Mouse (Mus musculus) layer of hippocampus, adult 8-10 months (tissue): ENCODE results near the gene Naa16. TPM values are rescaled to one million over a fixed set of nuclear protein-coding genes. Genes with fewer than 3 reads are reported as not detected.
"Not testable (repeated sequence)": the region's sequence is repeated elsewhere in the genome, so short reads cannot be mapped to it uniquely, and the experiment has no call there.

Experiments
- DNase-seq, 2 experiments: peaks; one replicate each; pipeline ENCODE4 v3.0.0; 2022; ENCODE audit warnings: low spot score in 2 of 2
- total RNA-seq, 4 experiments: library from RNA; stranded (reverse); gene quantifications; 2 replicates each; pipeline ENCODE4 v1.2.4; 2022

The Naa16 gene
- total RNA-seq, result 10 to 100 TPM; 14.6 to 17.0 (median 16.3) TPM

- DNase-seq, result peak; percentile 86 to 94
Measured at GRCm38 (mm10) chr14:79390265-79390926, at the start of gene Naa16. TSS of gene Naa16 (minus strand) at chr14:79390778.

GRCm38 (mm10) chr14:79434068-79434467 is 43.5 kb upstream of the Naa16 start:
- DNase-seq, result no peak

GRCm38 (mm10) chr14:79426730-79427365 is 36.3 kb upstream of the Naa16 start:
- not testable (repeated sequence) for DNase-seq

- peak; percentile 90 for DNase-seq
Measured at GRCm38 (mm10) chr14:79425979-79426729, 35.6 kb upstream of the Naa16 start, which contains the start of gene Kbtbd7. TSS of gene Kbtbd7 (plus strand) at chr14:79426511.

GRCm38 (mm10) chr14:79420083-79420685 is 29.6 kb upstream of the Naa16 start:
- DNase-seq, result no peak

- DNase-seq, result no peak
Measured at GRCm38 (mm10) chr14:79413121-79413520, 22.5 kb upstream of the Naa16 start.

DNA sequence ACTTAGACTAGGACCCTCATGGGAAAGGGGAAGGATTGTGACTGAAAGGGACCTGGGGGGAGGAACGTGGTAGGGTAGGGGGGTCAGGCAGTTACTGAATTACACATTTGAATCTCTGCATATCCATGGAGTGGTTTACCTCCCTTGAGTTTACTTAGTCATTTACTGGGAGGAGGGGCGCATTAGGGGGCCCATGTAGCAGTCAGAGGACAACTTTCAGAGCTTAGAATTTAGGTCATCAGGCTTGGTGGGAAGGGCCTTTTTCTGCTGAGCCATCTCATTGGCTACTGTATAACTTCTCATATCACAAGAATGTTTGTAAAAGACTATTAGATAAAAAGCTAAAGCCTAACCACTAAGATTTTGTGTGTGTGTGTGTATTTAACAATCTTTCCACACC is 20.1 kb upstream of the Naa16 start:
- DNase-seq, result no peak

- no peak for DNase-seq
Measured at GRCm38 (mm10) chr14:79409278-79409830, 18.8 kb upstream of the Naa16 start.

GRCm38 (mm10) chr14:79407641-79408040 is 17.1 kb upstream of the Naa16 start:
- no peak for DNase-seq

GRCm38 (mm10) chr14:79397321-79398122 is 6.9 kb upstream of the Naa16 start, which contains the start of gene Mtrf1:
TSS of gene Mtrf1 (plus strand) at chr14:79397772.
- peak; percentile 61 to 71 for DNase-seq

DNA sequence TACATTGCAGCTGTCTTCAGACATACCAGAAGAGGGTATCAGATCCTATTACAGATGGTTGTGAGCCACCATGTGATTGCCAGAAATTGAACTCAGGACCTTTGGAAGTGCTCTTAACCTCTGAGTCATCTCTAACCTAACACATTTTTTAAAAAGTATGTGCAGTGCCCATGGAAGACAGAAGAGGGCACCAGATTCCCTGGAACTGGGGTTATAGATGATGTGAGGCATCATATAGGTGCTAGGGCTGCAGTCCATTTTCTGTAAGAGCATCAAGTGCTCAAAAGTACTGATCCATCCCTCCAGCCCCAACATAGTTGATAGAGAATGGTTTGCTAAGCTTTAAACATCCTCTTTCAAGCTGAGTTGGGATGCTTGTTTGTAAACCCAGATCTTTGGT is 4.0 kb upstream of the Naa16 start:
- DNase-seq, result no peak

- no peak for DNase-seq
Measured at GRCm38 (mm10) chr14:79393289-79393688, 2.7 kb upstream of the Naa16 start.

DNA sequence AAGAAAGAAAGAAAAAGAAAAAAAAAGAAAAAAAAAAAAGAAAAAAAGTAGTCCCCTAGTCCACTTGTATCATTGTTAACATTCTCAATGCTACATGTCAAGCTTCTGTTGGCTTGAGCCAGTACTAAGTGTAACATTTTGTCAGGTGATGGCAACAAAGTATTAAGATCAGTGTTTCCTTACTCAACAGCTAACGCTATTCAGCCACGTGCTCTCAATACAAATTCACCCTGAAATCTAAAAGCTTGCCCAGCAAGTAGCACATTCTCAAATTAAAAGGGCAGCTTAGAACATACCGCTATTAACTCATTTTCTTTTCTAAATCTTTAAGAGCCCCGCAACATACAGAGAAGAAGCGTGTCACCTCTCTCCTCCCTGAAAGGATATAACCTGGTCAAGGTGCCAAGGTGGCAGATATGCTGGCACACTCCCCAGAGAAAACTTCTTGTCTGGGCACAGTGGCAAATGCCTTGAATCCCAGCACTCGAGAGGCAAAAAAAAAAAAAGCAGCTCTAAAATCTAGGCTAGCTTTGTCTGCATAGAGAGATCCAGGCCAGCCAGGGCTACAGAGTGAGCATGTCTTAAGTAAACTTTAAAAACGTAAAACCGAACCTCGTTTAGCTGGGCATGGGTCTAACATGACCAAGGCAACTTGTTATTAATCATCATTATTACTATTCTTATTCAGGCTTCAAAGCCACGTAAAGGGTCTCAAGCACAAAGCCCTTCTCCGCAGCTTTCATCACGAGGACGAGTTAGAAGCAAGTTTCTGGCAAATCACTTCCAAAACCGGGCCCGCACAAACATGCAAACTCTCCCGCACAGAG is 927 bp downstream of the Naa16 start:
- peak in 1 of 2 experiments; percentile 7 for DNase-seq

DNA sequence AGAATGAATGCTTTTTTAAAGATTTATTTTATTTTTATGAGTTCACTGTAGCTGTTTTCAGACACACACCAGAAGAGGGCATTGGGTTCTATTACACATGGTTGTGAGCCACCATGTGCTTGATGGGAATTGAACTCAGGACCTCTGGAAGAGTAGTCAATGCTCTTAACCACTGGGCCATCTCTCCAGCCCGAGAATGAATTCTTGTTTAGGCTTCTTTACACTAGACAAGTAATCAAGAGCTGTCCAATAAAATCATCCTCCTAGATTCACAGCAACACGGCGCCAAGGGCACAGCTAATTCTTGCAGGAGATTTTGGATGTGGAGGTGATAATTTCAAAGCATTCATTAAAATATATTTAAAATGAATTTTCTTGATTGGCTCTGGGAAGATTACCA is 2.3 kb downstream of the Naa16 start:
- no peak for DNase-seq

GRCm38 (mm10) chr14:79383120-79383519 is 7.5 kb downstream of the Naa16 start:
- no peak for DNase-seq

GRCm38 (mm10) chr14:79377041-79377440 is 13.5 kb downstream of the Naa16 start:
- DNase-seq, result no peak

DNA sequence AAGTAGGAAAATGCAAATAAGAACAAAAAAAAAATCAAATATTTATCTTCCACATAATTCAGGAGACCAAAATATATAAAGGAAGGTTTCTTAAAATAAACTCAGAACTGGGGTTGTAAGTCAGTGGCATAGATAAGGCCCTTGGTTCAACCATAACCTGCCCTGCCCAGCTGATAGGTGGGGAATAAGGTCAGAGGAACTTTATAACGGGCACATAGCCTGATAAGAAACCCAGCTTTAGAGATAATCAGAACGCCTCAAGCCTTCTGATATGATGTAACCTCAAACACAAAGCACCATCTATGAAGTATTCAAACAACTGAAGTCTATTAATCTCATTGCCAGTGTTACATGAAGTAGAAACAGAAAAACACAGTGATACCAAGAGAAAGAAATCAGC is 32.5 kb downstream of the Naa16 start:
- DNase-seq, result no peak

DNA sequence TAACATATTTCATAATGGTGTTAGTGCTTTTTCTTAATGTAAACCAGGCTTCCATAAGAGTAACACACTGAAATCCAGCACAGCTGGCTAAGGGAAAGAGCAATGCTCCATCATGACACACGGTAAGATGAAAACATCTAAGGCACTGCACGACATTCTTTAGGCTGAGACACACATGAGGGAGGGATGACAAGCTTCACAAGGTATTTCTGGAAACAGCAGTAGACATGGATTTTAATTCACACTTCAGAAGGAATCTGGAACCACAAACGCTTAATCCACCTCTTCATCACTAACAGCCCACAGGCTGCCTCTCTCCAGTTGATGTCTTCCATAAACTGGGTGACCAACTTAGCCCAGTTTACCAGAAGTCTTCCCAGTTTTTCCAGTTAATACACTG is 44.2 kb downstream of the Naa16 start:
- DNase-seq, result no peak

GRCm38 (mm10) chr14:79335613-79336012 is 55.0 kb downstream of the Naa16 start:
- no peak for DNase-seq

DNA sequence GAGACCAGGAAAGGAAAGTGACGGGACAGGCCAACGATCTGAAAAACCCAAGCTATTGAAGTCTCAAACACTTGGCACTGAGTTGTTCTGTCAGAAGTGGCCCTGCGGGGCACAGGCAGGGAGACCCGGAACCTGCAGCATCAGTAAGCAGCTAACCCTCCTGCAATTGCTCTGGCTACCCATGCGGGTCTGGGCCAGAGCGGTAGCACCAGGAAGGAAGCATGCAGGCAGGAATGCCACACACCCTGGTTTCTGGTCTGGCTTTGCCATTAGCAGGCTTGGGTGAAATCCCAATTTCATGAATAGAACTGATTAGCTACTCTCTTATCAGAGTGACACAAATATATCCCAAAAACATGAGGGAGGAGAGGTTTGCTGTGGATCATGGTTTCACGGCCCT is 58.6 kb downstream of the Naa16 start:
- no peak for DNase-seq
